Mouse (Mus musculus) liver (tissue): ENCODE data around the gene Tenm2.

ENCODE experiments used
- DNase-seq: peaks from one replicate; pipeline ENCODE4 v3.0.0-alpha.2; 2020; ENCODE audit warnings: mixed read lengths

Gene Tenm2

DNA sequence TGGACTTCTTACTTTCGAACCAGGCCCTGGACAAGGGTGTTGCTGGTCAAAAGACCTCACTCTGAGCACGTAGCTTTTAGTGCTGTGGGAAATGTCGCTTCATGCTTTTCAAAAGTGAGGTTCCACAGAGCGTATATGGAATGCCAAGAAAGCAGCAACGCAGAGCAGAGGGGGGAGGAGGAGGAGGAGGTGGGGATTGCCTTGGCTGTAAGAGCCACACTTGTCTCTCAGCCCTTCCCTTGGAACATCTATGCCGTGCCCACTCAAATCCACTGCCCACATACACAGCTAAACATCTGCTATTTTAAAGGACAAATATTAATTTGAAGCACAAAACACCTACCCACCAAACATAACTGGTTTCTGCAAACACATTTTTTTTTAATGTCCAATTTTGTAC lies 544.9 kb downstream of the Tenm2 start:
- no peak for DNase-seq

GRCm38 (mm10) chr11:36686253-36686652 lies 549.5 kb downstream of the Tenm2 start:
- DNase-seq: no peak

GRCm38 (mm10) chr11:36679361-36679760 lies 556.4 kb downstream of the Tenm2 start:
- DNase-seq: no peak

DNA sequence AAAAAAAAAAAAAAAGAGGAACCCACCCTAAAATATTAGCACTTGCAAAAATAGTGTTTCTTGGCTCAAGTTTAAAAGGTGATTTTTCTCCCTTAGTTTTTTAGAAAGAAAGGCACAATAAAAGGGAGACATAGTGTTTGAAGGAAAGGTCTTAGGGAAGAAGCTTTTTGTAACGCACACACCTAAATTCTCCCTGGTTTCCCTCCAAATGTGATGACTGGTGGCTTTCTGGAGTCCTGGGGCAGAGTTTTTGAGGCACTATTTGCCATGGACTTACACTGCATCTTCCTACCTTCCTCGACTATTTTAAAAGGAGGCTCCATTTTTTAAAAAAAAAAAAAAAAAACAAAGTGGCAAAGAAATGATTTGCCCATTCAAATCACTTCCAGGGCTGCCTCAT lies 557.2 kb downstream of the Tenm2 start:
- no peak for DNase-seq

DNA sequence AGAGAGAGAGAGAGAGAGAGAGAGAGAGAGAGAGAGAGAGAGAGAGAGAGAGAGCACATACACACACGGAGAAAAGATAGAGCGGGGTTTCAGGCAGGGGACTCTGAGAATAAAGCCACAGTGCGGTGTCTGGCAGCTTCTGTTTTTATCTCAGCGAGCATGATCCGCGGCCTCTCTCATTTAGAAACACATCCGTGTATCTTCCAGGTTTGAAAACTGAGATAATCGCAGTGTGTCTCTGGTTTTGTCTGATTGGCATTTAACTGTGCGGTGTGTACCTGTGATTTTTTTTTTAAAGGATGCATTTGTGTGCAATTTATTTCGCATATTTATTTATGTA lies 557.7 kb downstream of the Tenm2 start:
- no peak for DNase-seq

GRCm38 (mm10) chr11:36677321-36678056 lies 558.3 kb downstream of the Tenm2 start:
- peak; percentile 15 for DNase-seq

DNA sequence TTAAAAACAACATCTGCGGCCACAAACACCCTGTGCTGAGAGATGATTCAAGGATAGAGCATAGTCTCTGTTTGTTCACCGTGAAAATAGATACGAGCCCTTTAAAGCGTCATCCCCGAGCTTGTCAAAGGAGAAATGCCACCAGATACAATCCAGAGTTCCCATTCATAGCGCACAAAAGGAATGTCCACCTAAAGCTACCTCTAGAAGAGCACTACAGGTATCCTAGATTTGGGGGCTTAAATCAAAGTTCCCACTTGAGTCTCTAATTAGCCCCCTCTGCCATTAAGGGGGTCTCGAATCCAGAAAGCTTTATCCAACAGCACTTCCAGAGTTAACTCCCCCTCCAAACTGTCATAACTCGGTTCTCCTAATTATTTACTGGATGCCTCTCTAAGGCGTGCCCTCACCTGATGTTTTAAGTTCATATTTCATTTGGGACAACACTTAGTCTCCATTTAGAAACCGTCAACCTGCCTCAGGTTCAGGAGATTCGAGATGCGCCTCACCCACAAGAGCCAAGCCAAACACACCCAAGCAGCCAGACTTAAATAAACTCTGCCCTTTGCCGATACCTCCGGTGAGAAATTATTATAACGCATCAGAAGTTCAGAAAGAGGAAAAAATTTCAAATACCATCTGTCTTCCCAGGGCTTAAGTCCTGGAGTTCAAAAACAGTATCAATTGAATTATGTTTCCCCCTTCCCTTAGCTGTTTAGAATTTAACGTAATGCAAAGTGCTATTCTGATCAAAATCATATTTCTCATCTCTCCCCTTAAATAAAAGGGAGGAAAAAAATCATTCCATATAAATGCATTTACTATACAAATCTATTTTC lies 559.1 kb downstream of the Tenm2 start:
- DNase-seq: no peak

GRCm38 (mm10) chr11:36674902-36675422 lies 560.8 kb downstream of the Tenm2 start:
- no peak for DNase-seq

DNA sequence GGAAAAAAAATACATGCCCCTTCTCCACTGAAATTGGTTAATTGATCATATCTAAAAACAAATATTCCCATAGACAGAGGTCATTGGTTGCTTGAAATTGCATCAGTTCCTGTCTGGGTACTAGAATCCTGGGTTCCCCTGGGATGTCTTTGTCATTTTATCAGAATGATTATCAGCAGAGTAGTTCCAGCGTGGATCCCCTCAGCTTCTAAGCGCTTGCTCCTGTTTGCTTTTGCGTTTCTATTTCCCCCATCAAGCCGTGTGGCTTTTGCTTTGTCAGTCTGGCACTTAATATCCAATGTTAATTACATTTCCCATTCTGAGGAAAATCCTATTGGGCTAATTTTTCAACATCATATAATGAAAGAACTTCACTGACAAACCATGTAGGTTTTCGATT lies 561.6 kb downstream of the Tenm2 start:
- DNase-seq: no peak

DNA sequence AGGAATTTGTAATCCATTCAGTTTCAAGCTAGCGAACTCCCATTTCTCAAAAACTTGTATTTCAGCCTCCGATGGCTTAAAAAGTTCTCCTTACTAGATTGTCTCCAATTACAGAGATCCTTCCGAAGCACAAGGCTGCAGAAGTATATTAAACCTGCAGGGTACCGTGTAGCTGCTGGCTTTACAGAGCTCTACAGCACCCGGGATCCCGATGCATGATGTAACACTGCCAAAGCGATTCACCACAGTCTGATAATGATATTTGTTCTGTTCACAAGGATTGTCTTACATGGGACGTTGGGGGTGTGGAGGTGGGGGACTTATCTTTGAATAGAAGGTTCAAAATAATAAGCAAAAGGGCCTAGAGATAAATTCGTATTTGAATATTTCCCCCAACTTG lies 564.6 kb downstream of the Tenm2 start:
- DNase-seq: no peak

DNA sequence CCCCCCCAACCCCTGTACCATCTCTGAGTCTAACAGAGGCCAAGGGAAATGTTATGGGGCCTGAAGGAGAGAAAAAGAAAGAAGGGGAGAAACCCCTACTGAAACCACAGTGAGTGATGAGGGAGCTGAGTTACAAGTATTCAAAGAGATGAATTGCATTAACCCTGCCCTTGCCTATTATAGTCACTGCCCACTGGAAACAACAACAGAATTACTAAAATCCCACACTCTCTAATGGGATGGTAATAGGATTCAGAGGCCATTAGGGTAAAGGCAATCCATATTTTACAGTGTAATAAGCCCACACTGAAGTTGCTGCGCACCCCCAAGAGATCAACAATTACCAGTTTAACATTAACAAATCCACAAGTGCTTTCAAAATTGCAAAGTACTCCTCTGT lies 571.7 kb downstream of the Tenm2 start:
- no peak for DNase-seq

DNA sequence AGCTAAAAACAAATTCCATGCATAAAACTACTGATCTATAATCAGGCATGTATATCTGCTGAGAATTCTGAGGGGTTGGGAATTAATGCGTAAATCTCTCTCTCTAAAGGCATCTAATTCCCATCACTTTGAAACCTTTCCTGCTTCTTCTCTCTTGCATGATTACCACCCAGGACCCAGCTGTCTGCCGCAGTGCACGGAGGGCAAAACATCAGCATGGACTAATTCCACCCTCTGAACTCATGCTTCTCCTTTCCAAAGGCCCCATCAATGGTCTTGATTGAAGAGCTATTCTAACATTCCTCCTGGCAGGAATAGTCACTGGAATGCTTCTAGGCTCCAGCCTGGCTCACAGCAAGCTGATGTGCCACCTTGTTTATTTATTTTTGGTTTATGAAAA lies 572.2 kb downstream of the Tenm2 start:
- DNase-seq: no peak

DNA sequence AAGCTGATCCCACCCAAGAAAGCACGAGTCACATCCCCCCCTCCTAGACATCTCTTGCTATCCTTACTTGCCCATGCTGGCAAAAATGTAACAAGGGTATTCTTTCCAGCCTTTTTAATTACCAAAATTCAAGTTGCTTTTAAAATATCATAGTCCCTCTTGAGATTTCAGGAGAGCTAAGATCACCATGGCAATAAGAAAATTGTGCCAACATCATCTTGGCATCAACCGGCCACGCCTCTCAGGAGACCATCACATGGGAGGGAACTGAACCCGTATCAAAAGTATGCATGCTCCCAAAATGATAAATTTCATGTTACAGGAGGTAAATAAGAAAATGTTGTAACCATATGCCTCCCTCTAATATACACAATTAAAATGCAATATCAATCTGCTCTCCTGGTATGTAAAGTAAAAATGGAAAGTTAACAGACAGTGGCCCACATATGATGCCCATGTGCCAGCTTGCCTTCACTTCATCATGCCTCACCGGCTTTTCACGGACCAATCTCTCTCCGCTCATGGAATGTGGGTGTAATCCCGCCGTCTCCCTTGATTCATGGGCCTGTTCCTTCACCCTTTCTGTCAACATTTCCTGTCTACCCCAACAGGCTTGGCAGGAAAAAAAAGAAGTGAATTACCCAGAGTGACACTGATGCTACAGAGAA lies 582.0 kb downstream of the Tenm2 start:
- DNase-seq: no peak

GRCm38 (mm10) chr11:36647179-36647578 lies 588.6 kb downstream of the Tenm2 start:
- no peak for DNase-seq

DNA sequence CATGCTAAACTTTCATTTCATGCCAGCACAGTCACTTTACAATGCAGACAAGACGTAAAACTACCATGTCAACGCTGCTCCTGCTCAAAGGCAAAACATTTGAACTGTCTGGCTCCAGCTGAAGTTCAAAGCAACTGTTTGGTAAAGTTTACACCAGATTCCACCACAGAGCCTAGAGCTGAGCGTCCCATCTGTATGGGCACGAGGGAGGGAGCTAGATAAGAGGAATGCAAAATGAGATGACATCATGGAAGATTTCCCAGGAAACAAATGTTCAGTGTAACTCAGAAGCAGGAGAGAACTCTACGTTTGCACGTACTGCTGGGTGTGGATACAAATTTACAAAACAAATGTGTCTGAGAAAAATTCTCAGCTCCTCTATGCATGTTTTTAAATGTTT lies 600.7 kb downstream of the Tenm2 start:
- DNase-seq: no peak

DNA sequence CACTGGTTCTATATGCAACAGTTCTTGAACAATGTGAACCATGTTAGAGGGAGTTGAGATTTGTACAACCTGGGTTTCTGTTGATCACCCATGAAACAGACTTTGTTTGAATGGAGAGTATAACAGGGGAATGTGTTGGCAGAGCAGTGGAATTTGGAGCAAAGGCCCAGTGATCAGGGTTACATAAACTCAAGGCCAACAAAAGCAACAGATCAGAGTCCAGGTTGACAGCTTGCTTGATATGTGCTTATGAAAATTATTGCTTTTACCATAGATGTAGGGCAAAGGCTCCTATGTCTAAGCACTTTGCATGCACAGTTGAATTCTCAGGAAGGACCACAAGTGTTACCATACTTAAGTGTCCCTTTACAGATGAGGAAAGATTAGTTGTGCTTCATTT lies 603.6 kb downstream of the Tenm2 start:
- no peak for DNase-seq

GRCm38 (mm10) chr11:36613807-36614206 lies 622.0 kb downstream of the Tenm2 start:
- DNase-seq: no peak

- DNase-seq: no peak
These were observed 630.9 kb downstream of the Tenm2 start for GRCm38 (mm10) chr11:36604815-36605382.

- DNase-seq: no peak
These were observed 631.5 kb downstream of the Tenm2 start for GRCm38 (mm10) chr11:36604272-36604671.

DNA sequence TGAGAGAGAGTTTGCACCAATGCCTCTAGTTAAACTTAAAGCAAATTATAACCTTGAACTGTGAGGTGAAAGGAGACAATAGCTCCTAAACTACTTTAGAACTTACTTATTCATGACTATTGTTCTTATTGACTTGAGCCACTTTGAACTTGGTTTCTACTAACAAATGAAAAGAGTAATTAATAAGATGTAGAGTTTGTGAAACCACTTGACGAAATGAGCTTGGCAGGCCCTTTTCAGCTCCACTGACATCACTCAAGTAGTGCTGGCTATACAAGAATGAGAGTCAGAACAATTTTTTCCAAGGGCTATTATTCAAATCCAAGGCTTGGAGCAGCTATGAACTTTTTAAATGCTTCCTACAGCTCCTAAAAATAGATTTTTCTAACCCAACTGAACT lies 643.3 kb downstream of the Tenm2 start:
- DNase-seq: no peak

GRCm38 (mm10) chr11:36566146-36566545 lies 669.6 kb downstream of the Tenm2 start:
- no peak for DNase-seq

- DNase-seq: no peak
These were observed 672.9 kb downstream of the Tenm2 start for GRCm38 (mm10) chr11:36562851-36563250.
